Mouse (Mus musculus) T-cell, adult 2 months (primary cell): Measurements from ENCODE around the gene Gm8922.
"Not testable (repeated sequence)": the region's sequence is repeated elsewhere in the genome, so short reads cannot be mapped to it uniquely, and the experiment has no call there.

ENCODE experiments used
- DNase-seq: peaks from one replicate; pipeline ENCODE4 v3.0.0; 2022; ENCODE audit warnings: low spot score

The Gm8922 gene

GRCm38 (mm10) chr5:11681659-11682058 is at the start of gene Gm8922:
TSS of gene Gm8922 (plus strand) at chr5:11681959.
- DNase-seq = not testable (repeated sequence)
